Mouse (Mus musculus): ENCODE results near the gene Ankrd65. TPM values are rescaled to one million over a fixed set of nuclear protein-coding genes. Genes with fewer than 3 reads are reported as not detected.
A peak's percentile ranks its signal among the peaks of the same experiment; 100 is the strongest.

The Ankrd65 gene
- total and polyA plus RNA-seq, 3 experiments: 0.12 TPM; not detected in 2

GRCm38 (mm10) chr4:155759862-155760612, 30.2 kb upstream of the Ankrd65 start:
- peak; percentile 75 for DNase-seq (ENCODE audit: low read depth, low spot score)
- H3K36me3 ChIP-seq (ENCODE audit: control insufficient read depth in 1 of 2, insufficient read depth in 2 of 2, low read length in 2 of 2): peaks cover 5 to 18% of the 10 kb centered on the region in 2 experiments
- no peaks in the 10 kb centered on the region for H3K27me3 ChIP-seq (ENCODE audit: control insufficient read depth in 1 of 2, insufficient read depth in 2 of 2, low read length in 2 of 2)
- H3K4me3 ChIP-seq (ENCODE audit: control insufficient read depth in 1 of 2, insufficient read depth in 1 of 2, low read depth in 2 of 2, low read length in 2 of 2): peak overlapping the region; percentile 89 to 91
- H3K9me3 ChIP-seq (replicated peaks; ENCODE audit: insufficient read depth, low read length): no peaks in the 10 kb centered on the region
- peak overlapping the region; percentile 92 for H3K9ac ChIP-seq (ENCODE audit: control insufficient read depth, low read depth, low read length, poor library complexity, severe bottlenecking)
- 0 out of 2 replicates have a peak, but pooled peaks have one; percentile 12 for TF ChIP-seq USF1 (IDR thresholded peaks at IDR 0.05; ENCODE audit: low read depth, low read length)
- peak; percentile 9; the same call in 1 of the 2 replicates for TF ChIP-seq BHLHE40 (IDR thresholded peaks at IDR 0.05; ENCODE audit: borderline replicate concordance, low read depth, low read length)
- TF ChIP-seq E2F4 (IDR thresholded peaks at IDR 0.05; ENCODE audit: borderline replicate concordance, low read depth, low read length): no peak
- no peak for TF ChIP-seq MAFK (IDR thresholded peaks at IDR 0.05; ENCODE audit: borderline replicate concordance, low read depth, low read length)
- TF ChIP-seq MYB (IDR thresholded peaks at IDR 0.05; ENCODE audit: low read depth, low read length): no peak
- no peak for TF ChIP-seq POLR2A (IDR thresholded peaks at IDR 0.05; ENCODE audit: control insufficient read depth in 1 of 2, insufficient read depth in 1 of 2, low read depth in 1 of 2, low read length in 2 of 2, poor library complexity in 1 of 2)
- TF ChIP-seq MAZ (IDR thresholded peaks at IDR 0.05; ENCODE audit: low read depth, low read length): no peak
- TF ChIP-seq NRF1 (IDR thresholded peaks at IDR 0.05; ENCODE audit: insufficient read depth, low read depth, low read length, poor library complexity, severe bottlenecking): peak; percentile 13; the same call in 1 of the 2 replicates
- no peak for TF ChIP-seq UBTF (IDR thresholded peaks at IDR 0.05; ENCODE audit: borderline replicate concordance, insufficient read depth, low read depth, low read length)
- no peak for TF ChIP-seq EP300 (IDR thresholded peaks at IDR 0.05; ENCODE audit: low read depth in 1 of 2, low read length in 2 of 2)
- peak in 2 of 3 experiments; percentile 31 to 52; a peak in 4 of 6 replicates for TF ChIP-seq CTCF (IDR thresholded peaks at IDR 0.05 in 2 of 3, conservative IDR thresholded peaks at IDR 0.05 in 1 of 3; ENCODE audit: control insufficient read depth in 1 of 3, insufficient read depth in 1 of 3, low read depth in 2 of 3, low read length in 3 of 3, poor library complexity in 1 of 3, severe bottlenecking in 1 of 3)
- TF ChIP-seq SMC3 (IDR thresholded peaks at IDR 0.05; ENCODE audit: low read depth, low read length): no peak
- TF ChIP-seq TBP (IDR thresholded peaks at IDR 0.05; ENCODE audit: low read depth, low read length): no peak
- TF ChIP-seq MXI1 (IDR thresholded peaks at IDR 0.05; ENCODE audit: low read depth, low read length): peak; percentile 82
- TF ChIP-seq TCF12 (IDR thresholded peaks at IDR 0.05; ENCODE audit: low read depth, low read length): no peak
- no peak; the same call in 1 of the 2 replicates for TF ChIP-seq HCFC1 (IDR thresholded peaks at IDR 0.05; ENCODE audit: low read depth, low read length)
- TF ChIP-seq MEF2A (IDR thresholded peaks at IDR 0.05; ENCODE audit: extremely low read depth, insufficient replicate concordance, low read depth, low read length, poor library complexity, severe bottlenecking): no peak
- no peak; the same call in 1 of the 2 replicates for TF ChIP-seq RCOR1 (IDR thresholded peaks at IDR 0.05; ENCODE audit: low read depth, low read length)
- TF ChIP-seq MAX (IDR thresholded peaks at IDR 0.05; ENCODE audit: low read length): peak; percentile 73
- no peak for TF ChIP-seq ZKSCAN1 (IDR thresholded peaks at IDR 0.05; ENCODE audit: low read depth, low read length)
- TF ChIP-seq CHD1 (IDR thresholded peaks at IDR 0.05; ENCODE audit: low read depth, low read length): peak; percentile 70; the same call in 1 of the 2 replicates
- no peak for TF ChIP-seq POLR2AphosphoS5 (IDR thresholded peaks at IDR 0.05; ENCODE audit: borderline replicate concordance, low read depth, low read length)
- TF ChIP-seq SIN3A (IDR thresholded peaks at IDR 0.05; ENCODE audit: low read length): peak; percentile 66; the same call in 1 of the 2 replicates
- no peak for TF ChIP-seq NELFE (IDR thresholded peaks at IDR 0.05; ENCODE audit: low read depth, low read length)
- peak; percentile 78; the same call in 1 of the 2 replicates for TF ChIP-seq MYC (IDR thresholded peaks at IDR 0.05; ENCODE audit: low read depth, low read length)
- no peak for TF ChIP-seq JUND (IDR thresholded peaks at IDR 0.05; ENCODE audit: low read depth, low read length)
- no peak for TF ChIP-seq RAD21 (IDR thresholded peaks at IDR 0.05; ENCODE audit: low read depth, low read length)
- peak overlapping the region; percentile 53 for H3K27ac ChIP-seq (ENCODE audit: control insufficient read depth, low read depth, low read length)
- peaks cover 4 to 16% of the 10 kb centered on the region in 2 experiments for H3K4me1 ChIP-seq (ENCODE audit: control insufficient read depth in 1 of 2, insufficient read depth in 2 of 2, low read length in 2 of 2)
- peaks cover 47% of the 10 kb centered on the region for H3K79me2 ChIP-seq (ENCODE audit: control insufficient read depth, insufficient read depth, low read length, poor library complexity)

Data from MEL (cell line).